Mouse (Mus musculus): ENCODE measurements at regions not wholly inside any gene's neighbourhood (a gene's known extent, or its start where the extent isn't known, plus 50 kb on each side); places are given as distances from the start of the nearest gene placed in this dataset.

- H3K4me1 ChIP-seq (ENCODE audit: control insufficient read depth in 1 of 2, insufficient read depth in 2 of 2, low read length in 2 of 2): no peaks in the 10 kb centered on the region
- H3K9ac ChIP-seq (ENCODE audit: control insufficient read depth, low read depth, low read length, poor library complexity, severe bottlenecking): no peak overlapping the region
- no peak for DNase-seq (ENCODE audit: low read depth, low spot score)
- no peaks in the 10 kb centered on the region for H3K27me3 ChIP-seq (ENCODE audit: control insufficient read depth in 1 of 2, insufficient read depth in 2 of 2, low read length in 2 of 2)
- TF ChIP-seq TBP (IDR thresholded peaks at IDR 0.05; ENCODE audit: low read depth, low read length) (no peak), ZKSCAN1 (IDR thresholded peaks at IDR 0.05; ENCODE audit: low read depth, low read length) (no peak), ELF1 (IDR thresholded peaks at IDR 0.05; ENCODE audit: low read depth, low read length) (no peak), POLR2AphosphoS2 (IDR thresholded peaks at IDR 0.05; ENCODE audit: low read length) (no peak), GATA1 (IDR thresholded peaks at IDR 0.05; ENCODE audit: low read depth, low read length) (no peak), NELFE (IDR thresholded peaks at IDR 0.05; ENCODE audit: low read depth, low read length) (no peak)
- H3K4me3 ChIP-seq (ENCODE audit: control insufficient read depth in 1 of 2, insufficient read depth in 1 of 2, low read depth in 2 of 2, low read length in 2 of 2): no peak overlapping the region
- no peaks in the 10 kb centered on the region for H3K9me3 ChIP-seq (replicated peaks; ENCODE audit: insufficient read depth, low read length)
- no peaks in the 10 kb centered on the region for H3K36me3 ChIP-seq (ENCODE audit: control insufficient read depth in 1 of 2, insufficient read depth in 2 of 2, low read length in 2 of 2)
- no peak overlapping the region for H3K27ac ChIP-seq (ENCODE audit: control insufficient read depth, low read depth, low read length)
- H3K79me2 ChIP-seq (ENCODE audit: control insufficient read depth, insufficient read depth, low read length, poor library complexity): no peaks in the 10 kb centered on the region
Observed at GRCm38 (mm10) chr5:97656167-97656924, 199.5 kb upstream of the Gk2 start.

- Histone ChIP-seq H3K79me2 (ENCODE audit: control insufficient read depth, insufficient read depth, low read length, poor library complexity) (no peaks in the 10 kb centered on the region), H3K4me1 (ENCODE audit: control insufficient read depth in 1 of 2, insufficient read depth in 2 of 2, low read length in 2 of 2) (no peaks in the 10 kb centered on the region), H3K9me3 (replicated peaks; ENCODE audit: insufficient read depth, low read length) (no peaks in the 10 kb centered on the region), H3K36me3 (ENCODE audit: control insufficient read depth in 1 of 2, insufficient read depth in 2 of 2, low read length in 2 of 2) (no peaks in the 10 kb centered on the region), H3K4me3 (ENCODE audit: control insufficient read depth in 1 of 2, insufficient read depth in 1 of 2, low read depth in 2 of 2, low read length in 2 of 2) (no peak overlapping the region), H3K9ac (ENCODE audit: control insufficient read depth, low read depth, low read length, poor library complexity, severe bottlenecking) (no peak overlapping the region), H3K27ac (ENCODE audit: control insufficient read depth, low read depth, low read length) (no peak overlapping the region), H3K27me3 (ENCODE audit: control insufficient read depth in 1 of 2, insufficient read depth in 2 of 2, low read length in 2 of 2) (no peaks in the 10 kb centered on the region)
- no peak for DNase-seq (ENCODE audit: low read depth, low spot score)
- TF ChIP-seq GATA1 (IDR thresholded peaks at IDR 0.05; ENCODE audit: low read depth, low read length) (no peak), KAT2A (conservative IDR thresholded peaks at IDR 0.05; ENCODE audit: low read depth, low read length) (no peak), ELF1 (IDR thresholded peaks at IDR 0.05; ENCODE audit: low read depth, low read length) (no peak), USF1 (IDR thresholded peaks at IDR 0.05; ENCODE audit: low read depth, low read length) (no peak), POLR2AphosphoS2 (IDR thresholded peaks at IDR 0.05; ENCODE audit: low read length) (no peak), RAD21 (IDR thresholded peaks at IDR 0.05; ENCODE audit: low read depth, low read length) (no peak), MEF2A (IDR thresholded peaks at IDR 0.05; ENCODE audit: extremely low read depth, insufficient replicate concordance, low read depth, low read length, poor library complexity, severe bottlenecking) (no peak)
Observed at GRCm38 (mm10) chr5:97655266-97655665, 198.4 kb upstream of the Gk2 start.

- H3K4me3 ChIP-seq (ENCODE audit: control insufficient read depth in 1 of 2, insufficient read depth in 1 of 2, low read depth in 2 of 2, low read length in 2 of 2): no peak overlapping the region
- no peaks in the 10 kb centered on the region for H3K79me2 ChIP-seq (ENCODE audit: control insufficient read depth, insufficient read depth, low read length, poor library complexity)
- H3K27ac ChIP-seq (ENCODE audit: control insufficient read depth, low read depth, low read length): no peak overlapping the region
- TF ChIP-seq MYB (IDR thresholded peaks at IDR 0.05; ENCODE audit: low read depth, low read length) (no peak), NELFE (IDR thresholded peaks at IDR 0.05; ENCODE audit: low read depth, low read length) (no peak), POLR2AphosphoS5 (IDR thresholded peaks at IDR 0.05; ENCODE audit: borderline replicate concordance, low read depth, low read length) (no peak), ZKSCAN1 (IDR thresholded peaks at IDR 0.05; ENCODE audit: low read depth, low read length) (no peak), UBTF (IDR thresholded peaks at IDR 0.05; ENCODE audit: borderline replicate concordance, insufficient read depth, low read depth, low read length) (no peak), SIN3A (IDR thresholded peaks at IDR 0.05; ENCODE audit: low read length) (no peak), TAL1 (IDR thresholded peaks at IDR 0.05; ENCODE audit: low read length) (no peak), BHLHE40 (IDR thresholded peaks at IDR 0.05; ENCODE audit: borderline replicate concordance, low read depth, low read length) (no peak), NRF1 (IDR thresholded peaks at IDR 0.05; ENCODE audit: insufficient read depth, low read depth, low read length, poor library complexity, severe bottlenecking) (no peak), MXI1 (IDR thresholded peaks at IDR 0.05; ENCODE audit: low read depth, low read length) (no peak), SMC3 (IDR thresholded peaks at IDR 0.05; ENCODE audit: low read depth, low read length) (no peak), MYC (IDR thresholded peaks at IDR 0.05; ENCODE audit: low read depth, low read length) (no peak), POLR2A (IDR thresholded peaks at IDR 0.05; ENCODE audit: control insufficient read depth in 1 of 2, insufficient read depth in 1 of 2, low read depth in 1 of 2, low read length in 2 of 2, poor library complexity in 1 of 2) (no peak), ZC3H11A (IDR thresholded peaks at IDR 0.05; ENCODE audit: low read depth, low read length) (no peak), KAT2A (conservative IDR thresholded peaks at IDR 0.05; ENCODE audit: low read depth, low read length) (no peak), HCFC1 (IDR thresholded peaks at IDR 0.05; ENCODE audit: low read depth, low read length) (no peak)
- H3K4me1 ChIP-seq (ENCODE audit: control insufficient read depth in 1 of 2, insufficient read depth in 2 of 2, low read length in 2 of 2): no peaks in the 10 kb centered on the region
- H3K9me3 ChIP-seq (replicated peaks; ENCODE audit: insufficient read depth, low read length): no peaks in the 10 kb centered on the region
- no peak overlapping the region for H3K9ac ChIP-seq (ENCODE audit: control insufficient read depth, low read depth, low read length, poor library complexity, severe bottlenecking)
- no peaks in the 10 kb centered on the region for H3K36me3 ChIP-seq (ENCODE audit: control insufficient read depth in 1 of 2, insufficient read depth in 2 of 2, low read length in 2 of 2)
- no peaks in the 10 kb centered on the region for H3K27me3 ChIP-seq (ENCODE audit: control insufficient read depth in 1 of 2, insufficient read depth in 2 of 2, low read length in 2 of 2)
- DNase-seq (ENCODE audit: low read depth, low spot score): no peak
Observed at GRCm38 (mm10) chr5:97654414-97654813, 197.6 kb upstream of the Gk2 start.

Measured in MEL (cell line).